30 mouse cellular contexts compared by ENCODE assay signal in the genomic region with DNA sequence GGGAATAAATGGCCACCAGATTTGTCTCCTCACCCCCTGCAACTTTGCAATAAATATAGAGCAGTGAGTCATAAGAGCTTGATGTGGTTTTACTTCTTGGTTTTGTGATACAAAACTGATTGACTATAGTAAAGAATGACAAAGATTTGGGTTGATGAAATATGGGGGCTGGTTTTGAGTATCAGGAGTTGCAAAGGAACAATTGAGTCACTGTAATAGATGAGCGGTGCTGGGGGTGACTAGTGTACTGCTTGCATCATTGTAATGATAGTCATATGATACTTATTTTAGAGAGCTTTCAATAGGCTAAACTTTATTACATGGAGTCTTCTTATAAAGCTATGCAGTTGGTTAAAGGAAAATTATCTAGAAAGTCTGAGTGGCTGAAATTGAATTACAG.
DNase-seq lines count a peak whose midpoint lies in the region; ATAC-seq and TF ChIP-seq lines count a peak whose summit lies in the region.
"Had no signal": no experiment of that assay in that cellular context is flagged by ENCODE, and none has a peak within 500 bp of the region (broad histone marks: within the 10 kb centered on the region; RNA-seq: fewer than 3 reads in every experiment).

No protein-coding gene starts in this region.

- H3K36me3 ChIP-seq in myocyte (ENCODE audit: control insufficient read depth, insufficient read depth): no peaks in the 10 kb centered on the region
- H3K36me3 ChIP-seq: heart, embryonic 15.5 days; hindbrain, embryonic 12.5 days; liver, embryonic 12.5 days; midbrain, embryonic 13.5 days; neural tube, embryonic 15.5 days had no signal

- no peak for TF ChIP-seq POLR2A in myocyte (IDR thresholded peaks at IDR 0.05; ENCODE audit: insufficient read length, low read depth)

- peak overlapping the region; percentile 47 for H3K4me2 ChIP-seq in myocyte (ENCODE audit: low read depth)
- H3K4me2 ChIP-seq: forebrain, embryonic 13.5 days; heart, embryonic 15.5 days; hindbrain, embryonic 12.5 days; liver, embryonic 12.5 days; midbrain, embryonic 13.5 days; neural tube, embryonic 15.5 days had no signal

- H3K79me2 ChIP-seq in myocyte (ENCODE audit: control insufficient read depth, insufficient read depth): peaks cover 57% of the 10 kb centered on the region

- DNase-seq in 416B (ENCODE audit: low read depth): peak; percentile 8
- DNase-seq in brain, adult 2 months (ENCODE audit: low read depth, low spot score): peak; percentile 28
- no peak for DNase-seq in adrenal gland, postnatal 36 days
- DNase-seq in thymus, postnatal 36 days: no peak
- DNase-seq in left cerebral cortex, postnatal 36 days (ENCODE audit: low spot score in 2 of 2): no peak
- DNase-seq: adrenal gland, postnatal 10 days; B cell, adult 2 months; cerebellum, adult 18-20 months; cerebellum, postnatal 10 days; gastrocnemius, postnatal 14 days; heart, postnatal 36 days; kidney, postnatal 36 days; left cerebral cortex, postnatal 4 days; liver, postnatal 0 days; lung, postnatal 4 days; right cerebral cortex, adult 18-20 months; right cerebral cortex, postnatal 4 days; thymus, adult 18-20 months; thymus, postnatal 25 days had no signal

- no peak overlapping the region for H3K4me3 ChIP-seq in myocyte
- H3K4me3 ChIP-seq: forebrain, embryonic 13.5 days; heart, embryonic 15.5 days; hindbrain, embryonic 12.5 days; liver, embryonic 12.5 days; megakaryocyte, embryonic 14.5 days; midbrain, embryonic 13.5 days; neural tube, embryonic 15.5 days had no signal

- ATAC-seq in CD4-positive, CD25-positive, alpha-beta regulatory T cell, adult 4 months: peak; percentile 57
- ATAC-seq: forebrain, embryonic 13.5 days; hindbrain, postnatal 0 days; intestine, postnatal 0 days; liver, embryonic 12.5 days; liver, postnatal 0 days; midbrain, embryonic 13.5 days had no signal

- no peak overlapping the region for H3ac ChIP-seq in myocyte (ENCODE audit: control insufficient read depth, insufficient read length)

- H3K27me3 ChIP-seq in myocyte (ENCODE audit: control insufficient read depth, insufficient read depth, insufficient read length): no peaks in the 10 kb centered on the region
- H3K27me3 ChIP-seq: forebrain, embryonic 13.5 days; heart, embryonic 15.5 days; hindbrain, embryonic 12.5 days; liver, embryonic 12.5 days; megakaryocyte, embryonic 14.5 days; midbrain, embryonic 13.5 days; neural tube, embryonic 15.5 days had no signal

- intact Hi-C loops in left cerebral cortex, postnatal 36 days (cut with DNase I): no loop called here

TF ChIP-seq in myocyte, 11 proteins besides CTCF, POLR2A, EP300 and RAD21:
- TF ChIP-seq CEBPB (IDR thresholded peaks at IDR 0.05; ENCODE audit: insufficient read depth, poor library complexity, severe bottlenecking): peak; percentile 84
- TF ChIP-seq REST (IDR thresholded peaks at IDR 0.05; ENCODE audit: insufficient read depth, insufficient read length): no peak
TF ChIP-seq in myocyte: peak in this region for 1.

Comparison
In these comparisons a context has a peak if more than half of its experiments do, and no peak if none do; other contexts are left out.
1. DNase-seq: peak in 416B (single experiment) and brain, adult 2 months (single experiment); none in adrenal gland, postnatal 36 days (0 of 2), thymus, postnatal 36 days (0 of 2) and left cerebral cortex, postnatal 36 days (0 of 2).